8 mouse cellular contexts compared by ENCODE assay signal in the genomic region with DNA sequence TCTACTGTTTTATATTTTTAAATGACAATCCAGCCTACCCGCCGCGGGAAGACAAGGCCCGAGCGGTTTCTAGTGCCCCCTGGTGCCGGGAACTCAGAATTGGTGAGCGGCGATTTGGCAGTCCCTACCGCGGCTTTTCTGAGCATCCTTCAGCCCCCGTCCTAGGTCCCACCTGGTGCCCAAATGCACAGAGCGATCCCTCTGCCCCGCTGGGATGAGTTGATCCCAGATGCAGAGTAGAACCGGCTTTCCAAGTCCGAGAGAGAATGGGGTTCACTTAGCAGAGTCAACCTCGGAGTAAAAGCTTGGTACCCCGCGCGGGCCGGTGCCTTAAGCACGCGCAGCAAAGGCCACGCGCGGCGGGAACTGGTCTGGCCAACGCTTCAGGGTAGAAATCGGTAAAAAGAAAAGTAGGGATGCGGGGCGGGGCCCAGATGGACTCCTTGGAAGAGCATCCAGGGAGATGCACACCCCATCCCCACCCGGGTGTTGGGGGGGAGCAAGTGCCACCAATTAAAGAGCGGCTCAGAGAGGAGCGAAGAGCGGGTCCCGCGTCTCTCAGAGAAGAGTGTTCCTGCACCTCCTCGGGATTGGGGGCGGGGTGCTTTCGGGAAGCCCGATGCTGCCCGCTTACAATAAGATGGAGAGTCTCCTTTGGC. TPM values are rescaled to one million over a fixed set of nuclear protein-coding genes. Genes with fewer than 3 reads are reported as not detected.
DNase-seq lines count a peak whose midpoint lies in the region; ATAC-seq and TF ChIP-seq lines count a peak whose summit lies in the region.

No protein-coding gene starts in this region.

- peak; percentile 49 for ATAC-seq in hindbrain, embryonic 13.5 days (ENCODE audit: low FRiP score)
- ATAC-seq in megakaryocyte-erythroid progenitor cell, adult 5-6 weeks (replicated peaks; ENCODE audit: low FRiP score, low TSS enrichment, poor library complexity, severe bottlenecking): peak; percentile 42; the same call in 1 of the 2 replicates

- WGBS in hindbrain, embryonic 13.5 days: under 1% methylated on average over 41 of the region's 41 CpGs
- 3% methylated on average over 41 of the region's 41 CpGs for WGBS in small intestine, adult 2 months

- TF ChIP-seq POLR2A in small intestine, adult 2 months (IDR thresholded peaks at IDR 0.05; ENCODE audit: low read depth, low read length): no peak

- no peaks in the 10 kb centered on the region for H3K36me3 ChIP-seq in hindbrain, embryonic 13.5 days
- no peaks in the 10 kb centered on the region for H3K36me3 ChIP-seq in small intestine, adult 2 months (ENCODE audit: control insufficient read depth, insufficient read depth, low read length)

- H3K27ac ChIP-seq in hindbrain, embryonic 13.5 days: no peak overlapping the region
- no peak overlapping the region for H3K27ac ChIP-seq in small intestine, adult 2 months (ENCODE audit: insufficient read depth, low read depth, low read length)

- H3K9ac ChIP-seq in hindbrain, embryonic 13.5 days: peak overlapping the region; percentile 71

- H3K9me3 ChIP-seq in hindbrain, embryonic 13.5 days: no peaks in the 10 kb centered on the region

- intact Hi-C loops in left cerebral cortex, postnatal 14 days (cut with DNase I): loop anchor here (1.0 to 10.0 kb wide), 2 partner anchors 222 to 353 kb away; no protein-coding TSS in a partner anchor

- peak; percentile 52; the same call in 1 of the 2 replicates for TF ChIP-seq CTCF in small intestine, adult 2 months (IDR thresholded peaks at IDR 0.05; ENCODE audit: extremely low read depth, insufficient read length, insufficient replicate concordance, low read depth, low read length)

- peak overlapping the region; percentile 95 for H3K4me2 ChIP-seq in hindbrain, embryonic 13.5 days

- H3K4me1 ChIP-seq in hindbrain, embryonic 13.5 days (replicated peaks): peaks cover 51% of the 10 kb centered on the region
- H3K4me1 ChIP-seq in small intestine, adult 2 months (ENCODE audit: control insufficient read depth, insufficient read depth, insufficient read length, low read length): 0 out of 2 replicates have a peak, but pooled peaks cover 3% of the 10 kb centered on the region

- peak; percentile 49 to 88 for DNase-seq in adrenal gland, adult (ENCODE audit: inconsistent age in 2 of 2, low spot score in 1 of 2)
- no peak for DNase-seq in adrenal gland, adult 8-10 months
- DNase-seq in cerebellum, postnatal 14 days: peak; percentile 90
- DNase-seq in frontal cortex, postnatal 14 days (ENCODE audit: low spot score in 2 of 2): peak; percentile 44 to 80
- peak; percentile 79 to 84 for DNase-seq in left cerebral cortex, postnatal 14 days (ENCODE audit: low spot score in 2 of 2)

- peaks cover 98% of the 10 kb centered on the region for H3K27me3 ChIP-seq in hindbrain, embryonic 13.5 days
- H3K27me3 ChIP-seq in small intestine, adult 2 months (ENCODE audit: control insufficient read depth, insufficient read depth, low read length): peaks cover 55% of the 10 kb centered on the region

- peak overlapping the region; percentile 55 for H3K4me3 ChIP-seq in hindbrain, embryonic 13.5 days
- H3K4me3 ChIP-seq in small intestine, adult 2 months (ENCODE audit: low read depth, low read length): peak overlapping the region; percentile 58

RNA-seq across cellular contexts. Expression of a gene that starts 2.4 kb away (rescaled TPM):
- total RNA-seq in adrenal gland, adult 8-10 months (2022): under 1 TPM; 0.12 to 0.75 (median 0.46) TPM
- polyA plus RNA-seq in hindbrain, embryonic 13.5 days (2015; fragmentation: Nextera tagmentation; extraction: Ambion mirVana): 0.19 and 0.28 TPM in 2 replicates
- under 1 TPM; 0.24 to 0.32 TPM for total RNA-seq in left cerebral cortex, postnatal 14 days (2021)
- total RNA-seq in megakaryocyte-erythroid progenitor cell, adult 5-6 weeks (2014; fragmentation: Nextera tagmentation): not detected in 2 replicates
- total RNA-seq in megakaryocyte-erythroid progenitor cell, adult 5-6 weeks (2017): not detected in 2 replicates
- 0.56 and 1.1 TPM in 2 replicates for polyA plus RNA-seq in small intestine, adult 2 months (2012; rRNA removed)
